Mouse (Mus musculus) bone marrow, adult 2 months (tissue): ENCODE results near the gene Tnxb.

Experiments used
- CTCF ChIP-seq: fragments of 200-500 bp; IDR thresholded peaks from 2 replicates; pipeline ENCODE4 v1.5.1; 2011; ENCODE audit warnings: low read length, control low read depth; ENCODE audit not compliant: control insufficient read depth, insufficient read depth
- POLR2A ChIP-seq: fragments of 200-500 bp; IDR thresholded peaks from 2 replicates; pipeline ENCODE4 v1.6.1; 2011; ENCODE audit warnings: low read depth, mild to moderate bottlenecking, control low read depth, low read length, borderline replicate concordance; ENCODE audit not compliant: control insufficient read depth

GRCm38 (mm10) chr17:34743719-34744118 is 73.4 kb downstream of the Tnxb start, which contains the start of gene C4b:
- TF ChIP-seq CTCF (no peak), POLR2A (no peak)
